Mouse (Mus musculus): Measurements from ENCODE around the gene Osbpl11. TPM values are rescaled to one million over a fixed set of nuclear protein-coding genes. Genes with fewer than 3 reads are reported as not detected.
A peak's percentile ranks its signal among the peaks of the same experiment; 100 is the strongest.

Osbpl11 gene
- polyA plus RNA-seq, 1 experiment from 2014 or later = 8.8 TPM

DNA sequence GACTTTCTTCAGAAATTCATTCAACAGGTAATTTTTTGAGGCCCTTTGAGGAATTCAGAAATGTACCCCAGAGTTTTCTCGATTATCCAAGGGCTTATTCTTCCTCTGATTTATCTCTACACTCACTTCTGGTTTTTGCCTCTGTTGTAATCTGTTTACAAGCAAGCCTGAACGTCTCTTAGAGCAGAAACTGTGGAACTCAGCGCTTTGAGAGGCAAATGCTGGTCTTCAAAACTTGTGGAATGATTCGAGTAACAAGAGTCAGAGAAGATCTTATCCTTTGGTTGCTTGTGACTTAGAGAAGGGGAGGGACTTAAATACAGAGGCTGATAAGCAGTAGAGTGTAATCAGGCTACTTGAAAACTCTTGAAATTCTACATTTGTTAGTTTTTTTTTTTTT, 1.3 kb downstream of the Osbpl11 start:
- Histone ChIP-seq H3K4me2 (ENCODE audit: low read depth, low read length) (peak overlapping the region; percentile 83), H3K9me3 (ENCODE audit: control insufficient read depth, low read length) (no peaks in the 10 kb centered on the region), H3K4me1 (ENCODE audit: control insufficient read depth, insufficient read depth, low read length) (peaks cover 14% of the 10 kb centered on the region; the same call in 1 of the 2 replicates), H3K4me3 (ENCODE audit: low read length) (peak overlapping the region; percentile 86), H3K27me3 (replicated peaks; ENCODE audit: control insufficient read depth, insufficient read depth, low read length) (no peaks in the 10 kb centered on the region), H3K27ac (ENCODE audit: low read length) (no peak overlapping the region), H3K36me3 (ENCODE audit: control insufficient read depth, insufficient read depth, low read length) (no peaks in the 10 kb centered on the region), H3K9ac (ENCODE audit: low read depth, low read length) (peak overlapping the region; percentile 94)
- 12% methylated on average over 4 of the region's 4 CpGs for WGBS
- ATAC-seq = no peak

DNA sequence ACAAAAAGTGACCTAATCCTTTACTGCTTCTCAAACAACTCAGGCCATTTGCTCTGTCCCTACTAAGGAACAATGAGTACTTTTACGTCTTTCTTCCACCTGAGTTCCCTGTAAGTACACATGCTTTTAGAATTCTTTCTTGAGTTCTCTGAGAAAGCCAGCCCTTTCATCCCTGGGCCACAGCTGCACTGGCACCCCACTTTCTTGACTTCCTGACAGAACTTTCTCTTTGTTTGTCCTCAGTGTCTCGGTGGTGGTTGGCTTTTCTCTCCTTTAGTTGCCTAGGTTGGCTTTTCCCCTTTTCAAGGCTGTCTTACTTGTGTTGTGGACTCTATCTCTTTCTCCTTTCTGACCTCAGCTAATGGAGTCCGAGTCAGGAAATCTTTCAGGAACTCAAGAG, 3.2 kb downstream of the Osbpl11 start:
- no peak for ATAC-seq
- H3K4me3 ChIP-seq (ENCODE audit: low read length) = no peak overlapping the region
- H3K4me2 ChIP-seq (ENCODE audit: low read depth, low read length) = no peak overlapping the region
- no peak overlapping the region for H3K9ac ChIP-seq (ENCODE audit: low read depth, low read length)
- no peaks in the 10 kb centered on the region for H3K36me3 ChIP-seq (ENCODE audit: control insufficient read depth, insufficient read depth, low read length)
- peaks cover 14% of the 10 kb centered on the region; the same call in 1 of the 2 replicates for H3K4me1 ChIP-seq (ENCODE audit: control insufficient read depth, insufficient read depth, low read length)
- WGBS = 63% methylated on average over 3 of the region's 3 CpGs
- H3K9me3 ChIP-seq (ENCODE audit: control insufficient read depth, low read length) = no peaks in the 10 kb centered on the region
- H3K27ac ChIP-seq (ENCODE audit: low read length) = no peak overlapping the region
- no peaks in the 10 kb centered on the region for H3K27me3 ChIP-seq (replicated peaks; ENCODE audit: control insufficient read depth, insufficient read depth, low read length)

DNA sequence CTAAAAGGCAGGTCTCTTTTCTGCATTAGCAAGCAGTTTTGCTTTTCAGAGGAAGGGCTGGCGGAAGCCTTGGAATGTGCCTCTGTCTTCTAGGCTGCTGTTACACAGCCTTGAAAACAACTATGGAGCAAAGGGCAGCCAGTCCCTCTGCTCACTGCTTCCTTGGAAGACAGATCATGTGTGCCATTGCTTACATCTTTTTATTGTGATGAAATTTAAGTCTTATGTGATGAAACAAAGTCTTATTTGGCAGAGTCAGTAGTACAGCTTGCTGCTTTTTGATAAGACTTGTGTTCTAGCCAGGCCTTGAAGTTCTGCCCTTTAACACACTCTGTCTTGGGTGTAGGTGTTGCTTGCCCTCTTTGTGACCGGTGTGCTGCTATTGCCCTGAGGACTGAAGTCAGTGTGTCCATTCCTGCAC, 6.8 kb downstream of the Osbpl11 start:
- Histone ChIP-seq H3K4me2 (ENCODE audit: low read depth, low read length) (no peak overlapping the region), H3K36me3 (ENCODE audit: control insufficient read depth, insufficient read depth, low read length) (no peaks in the 10 kb centered on the region), H3K27ac (ENCODE audit: low read length) (peak overlapping the region; percentile 33), H3K27me3 (replicated peaks; ENCODE audit: control insufficient read depth, insufficient read depth, low read length) (no peaks in the 10 kb centered on the region), H3K9ac (ENCODE audit: low read depth, low read length) (no peak overlapping the region), H3K4me3 (ENCODE audit: low read length) (no peak overlapping the region), H3K4me1 (ENCODE audit: control insufficient read depth, insufficient read depth, low read length) (peaks cover 14% of the 10 kb centered on the region; the same call in 1 of the 2 replicates), H3K9me3 (ENCODE audit: control insufficient read depth, low read length) (no peaks in the 10 kb centered on the region)
- 70% methylated on average over 2 of the region's 2 CpGs for WGBS
- ATAC-seq = peak; percentile 72

DNA sequence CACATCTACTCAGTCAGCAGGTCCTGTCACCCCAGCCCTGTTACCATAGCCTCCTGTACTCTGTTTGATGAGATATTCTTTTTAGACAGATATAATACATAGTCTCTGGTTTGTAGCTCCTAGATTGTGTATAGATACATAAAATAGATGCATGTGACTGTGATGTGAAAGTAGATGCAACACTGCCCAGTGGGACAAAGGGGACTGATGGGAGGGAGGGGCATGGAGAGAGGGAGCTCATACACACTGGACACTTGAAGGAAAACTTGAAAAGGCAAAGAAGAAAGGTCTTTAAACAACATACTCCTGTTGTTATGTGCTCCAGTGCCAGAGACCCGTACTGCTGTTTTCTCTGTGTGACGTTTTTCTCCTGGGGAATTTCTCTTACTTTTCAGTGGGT, 7.4 kb downstream of the Osbpl11 start:
- 74% methylated on average over 2 of the region's 2 CpGs for WGBS
- H3K4me3 ChIP-seq (ENCODE audit: low read length) = no peak overlapping the region
- peaks cover 9% of the 10 kb centered on the region; the same call in 1 of the 2 replicates for H3K4me1 ChIP-seq (ENCODE audit: control insufficient read depth, insufficient read depth, low read length)
- no peak for ATAC-seq
- 0 out of 2 replicates have a peak overlapping the region, but pooled peaks have one; percentile 33 for H3K27ac ChIP-seq (ENCODE audit: low read length)
- H3K36me3 ChIP-seq (ENCODE audit: control insufficient read depth, insufficient read depth, low read length) = no peaks in the 10 kb centered on the region
- H3K9ac ChIP-seq (ENCODE audit: low read depth, low read length) = no peak overlapping the region
- H3K27me3 ChIP-seq (replicated peaks; ENCODE audit: control insufficient read depth, insufficient read depth, low read length) = no peaks in the 10 kb centered on the region
- H3K4me2 ChIP-seq (ENCODE audit: low read depth, low read length) = no peak overlapping the region
- no peaks in the 10 kb centered on the region for H3K9me3 ChIP-seq (ENCODE audit: control insufficient read depth, low read length)

DNA sequence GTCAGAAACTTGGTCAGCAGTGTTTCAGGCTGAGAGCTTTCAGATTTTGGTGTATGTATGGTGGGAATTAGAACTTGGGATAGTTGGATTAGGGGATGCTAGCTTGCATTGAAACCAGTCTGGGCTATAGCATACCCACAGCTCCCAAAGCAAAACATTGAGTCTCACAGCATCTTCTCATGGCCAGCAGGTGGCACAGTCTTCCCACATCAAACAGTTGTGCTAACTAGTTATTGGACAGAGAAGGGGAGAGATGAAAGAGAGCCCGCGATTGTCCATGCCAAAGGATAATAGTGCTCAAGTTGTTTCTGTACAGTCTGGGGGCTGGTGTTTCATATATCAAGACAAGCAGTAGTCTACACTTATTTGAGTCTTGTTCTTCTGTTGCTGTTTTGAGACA, 8.8 kb downstream of the Osbpl11 start:
- Histone ChIP-seq H3K9ac (ENCODE audit: low read depth, low read length) (no peak overlapping the region), H3K4me1 (ENCODE audit: control insufficient read depth, insufficient read depth, low read length) (peaks cover 5% of the 10 kb centered on the region; the same call in 1 of the 2 replicates), H3K27me3 (replicated peaks; ENCODE audit: control insufficient read depth, insufficient read depth, low read length) (no peaks in the 10 kb centered on the region), H3K9me3 (ENCODE audit: control insufficient read depth, low read length) (no peaks in the 10 kb centered on the region), H3K27ac (ENCODE audit: low read length) (no peak overlapping the region), H3K4me2 (ENCODE audit: low read depth, low read length) (no peak overlapping the region), H3K4me3 (ENCODE audit: low read length) (no peak overlapping the region), H3K36me3 (ENCODE audit: control insufficient read depth, insufficient read depth, low read length) (no peaks in the 10 kb centered on the region)
- 40% methylated on average over 2 of the region's 2 CpGs for WGBS
- ATAC-seq = no peak

DNA sequence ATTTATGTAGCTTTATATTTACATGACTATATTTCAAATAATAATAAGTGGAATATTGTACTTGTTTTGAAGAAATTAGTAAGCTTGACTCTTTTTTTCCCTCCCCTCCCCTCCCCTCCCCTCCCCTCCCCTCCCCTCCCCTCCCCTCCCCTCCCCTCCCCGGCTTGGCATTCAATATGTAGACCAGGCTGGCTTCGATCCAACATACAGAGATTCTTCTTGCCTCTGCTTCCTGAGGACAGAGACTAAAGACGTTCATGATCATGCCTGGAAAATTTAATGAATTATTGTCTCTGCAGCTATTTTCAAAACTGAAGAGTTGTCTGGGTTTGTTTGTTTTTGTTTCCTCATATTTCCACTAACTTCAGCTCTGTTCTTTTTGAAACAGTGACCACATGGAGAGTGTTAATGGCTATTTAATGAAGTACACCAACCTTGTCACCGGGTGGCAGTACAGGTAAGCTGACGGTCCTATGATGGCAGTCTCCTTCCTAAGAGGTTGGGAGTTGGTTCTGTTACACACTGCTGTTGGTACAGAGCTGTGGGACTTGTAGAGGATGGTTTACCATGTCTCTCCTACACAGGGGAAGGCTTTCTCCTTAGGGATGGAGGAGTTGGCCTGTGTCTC, 10.9 kb downstream of the Osbpl11 start:
- Histone ChIP-seq H3K36me3 (ENCODE audit: control insufficient read depth, insufficient read depth, low read length) (0 out of 2 replicates have a peak, but pooled peaks cover under 1% of the 10 kb centered on the region), H3K9me3 (ENCODE audit: control insufficient read depth, low read length) (no peaks in the 10 kb centered on the region), H3K9ac (ENCODE audit: low read depth, low read length) (no peak overlapping the region), H3K4me1 (ENCODE audit: control insufficient read depth, insufficient read depth, low read length) (no peaks in the 10 kb centered on the region; the same call in 1 of the 2 replicates), H3K4me2 (ENCODE audit: low read depth, low read length) (no peak overlapping the region), H3K27me3 (replicated peaks; ENCODE audit: control insufficient read depth, insufficient read depth, low read length) (no peaks in the 10 kb centered on the region), H3K4me3 (ENCODE audit: low read length) (no peak overlapping the region), H3K27ac (ENCODE audit: low read length) (peak overlapping the region; percentile 50)
- peak; percentile 54 for ATAC-seq
- WGBS = 57% methylated on average over 4 of the region's 5 CpGs

DNA sequence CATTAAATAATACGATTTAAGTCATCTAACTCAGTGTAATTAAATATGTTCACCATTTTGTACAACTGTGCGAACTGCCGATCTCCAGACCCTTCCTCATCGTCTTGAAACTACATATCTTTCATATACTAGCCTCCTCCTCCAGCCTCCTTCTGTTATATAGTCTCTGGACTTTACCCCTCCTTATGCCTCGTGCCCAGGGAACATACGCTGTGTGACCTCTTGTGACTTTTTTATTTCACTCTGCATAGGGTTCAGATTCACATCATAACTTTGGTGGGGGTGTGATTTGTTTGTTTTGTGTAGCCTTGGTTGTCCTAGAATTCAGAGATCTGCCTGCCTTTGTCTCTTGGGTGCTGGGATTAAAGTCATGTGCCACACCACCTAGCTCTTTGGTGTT, 11.7 kb downstream of the Osbpl11 start:
- Histone ChIP-seq H3K36me3 (ENCODE audit: control insufficient read depth, insufficient read depth, low read length) (peaks cover 5% of the 10 kb centered on the region), H3K4me1 (ENCODE audit: control insufficient read depth, insufficient read depth, low read length) (no peaks in the 10 kb centered on the region; the same call in 1 of the 2 replicates), H3K27me3 (replicated peaks; ENCODE audit: control insufficient read depth, insufficient read depth, low read length) (no peaks in the 10 kb centered on the region), H3K9ac (ENCODE audit: low read depth, low read length) (no peak overlapping the region), H3K27ac (ENCODE audit: low read length) (no peak overlapping the region), H3K4me2 (ENCODE audit: low read depth, low read length) (no peak overlapping the region), H3K4me3 (ENCODE audit: low read length) (no peak overlapping the region), H3K9me3 (ENCODE audit: control insufficient read depth, low read length) (no peaks in the 10 kb centered on the region)
- 73% methylated on average over 6 of the region's 6 CpGs for WGBS
- peak; percentile 78 for ATAC-seq

DNA sequence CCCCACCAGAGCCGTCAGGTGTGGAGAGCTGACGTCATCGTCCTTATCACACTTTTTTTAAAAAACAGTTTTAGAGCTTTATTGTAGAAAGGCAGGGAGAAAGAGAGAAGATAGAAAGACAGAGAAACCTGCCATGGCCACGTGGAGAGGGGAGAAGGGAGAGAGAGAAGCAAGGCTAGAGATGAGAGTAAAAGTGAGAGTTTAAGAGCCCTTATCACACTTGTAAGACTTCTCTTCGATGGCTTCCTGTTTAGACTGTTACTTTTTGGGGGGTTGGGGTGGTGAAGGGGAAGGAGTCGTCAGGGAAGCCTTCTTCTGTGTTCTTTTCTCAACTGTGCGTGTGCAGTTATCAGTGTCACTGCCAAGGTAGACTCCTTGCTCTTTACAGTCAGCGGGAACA, 15.7 kb downstream of the Osbpl11 start:
- WGBS = 81% methylated on average over 8 of the region's 8 CpGs
- no peak for ATAC-seq
- H3K4me3 ChIP-seq (ENCODE audit: low read length) = no peak overlapping the region
- no peaks in the 10 kb centered on the region; the same call in 1 of the 2 replicates for H3K4me1 ChIP-seq (ENCODE audit: control insufficient read depth, insufficient read depth, low read length)
- no peak overlapping the region for H3K27ac ChIP-seq (ENCODE audit: low read length)
- no peaks in the 10 kb centered on the region for H3K27me3 ChIP-seq (replicated peaks; ENCODE audit: control insufficient read depth, insufficient read depth, low read length)
- peaks cover 5% of the 10 kb centered on the region for H3K36me3 ChIP-seq (ENCODE audit: control insufficient read depth, insufficient read depth, low read length)
- no peak overlapping the region for H3K4me2 ChIP-seq (ENCODE audit: low read depth, low read length)
- H3K9me3 ChIP-seq (ENCODE audit: control insufficient read depth, low read length) = no peaks in the 10 kb centered on the region
- H3K9ac ChIP-seq (ENCODE audit: low read depth, low read length) = no peak overlapping the region

DNA sequence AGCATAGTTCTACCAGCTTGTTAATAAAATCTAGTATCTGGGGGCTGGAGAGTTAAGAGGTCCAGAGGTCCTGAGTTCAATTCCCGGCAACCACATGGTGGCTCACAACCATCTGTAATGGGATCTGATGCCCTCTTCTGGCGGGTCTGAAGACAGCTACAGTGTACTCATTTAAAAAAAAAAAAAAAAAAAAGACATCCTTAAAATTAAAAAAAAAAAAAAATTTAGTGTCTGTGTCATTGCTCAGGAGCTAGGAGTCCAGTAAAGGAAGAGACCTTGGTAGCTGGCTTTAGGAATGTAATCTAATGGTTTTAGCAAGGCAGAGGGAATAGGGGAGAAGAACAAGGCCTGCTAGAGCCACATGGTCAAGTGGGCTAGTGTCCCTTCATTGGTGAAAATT, 25.9 kb downstream of the Osbpl11 start:
- H3K4me3 ChIP-seq (ENCODE audit: low read length) = no peak overlapping the region
- H3K27ac ChIP-seq (ENCODE audit: low read length) = no peak overlapping the region
- no peak overlapping the region for H3K4me2 ChIP-seq (ENCODE audit: low read depth, low read length)
- no peak for ATAC-seq
- H3K4me1 ChIP-seq (ENCODE audit: control insufficient read depth, insufficient read depth, low read length) = no peaks in the 10 kb centered on the region
- H3K36me3 ChIP-seq (ENCODE audit: control insufficient read depth, insufficient read depth, low read length) = peaks cover 14% of the 10 kb centered on the region
- no peaks in the 10 kb centered on the region for H3K27me3 ChIP-seq (replicated peaks; ENCODE audit: control insufficient read depth, insufficient read depth, low read length)
- 82% methylated on average over 2 of the region's 2 CpGs for WGBS
- H3K9me3 ChIP-seq (ENCODE audit: control insufficient read depth, low read length) = no peaks in the 10 kb centered on the region
- no peak overlapping the region for H3K9ac ChIP-seq (ENCODE audit: low read depth, low read length)

Measured in intestine, embryonic 16.5 days (tissue).